Mouse (Mus musculus) small intestine, adult 2 months (tissue): Measurements from ENCODE around the gene Abraxas1.

ENCODE experiments used
- CTCF ChIP-seq: fragments of 200-500 bp; IDR thresholded peaks from 2 replicates; pipeline ENCODE4 v1.5.1; 2012; ENCODE audit warnings: low read depth, mild to moderate bottlenecking, control low read depth, inconsistent platforms, low read length, moderate library complexity, mixed read lengths; ENCODE audit not compliant: insufficient replicate concordance, insufficient read length; ENCODE audit errors: extremely low read depth
- POLR2A ChIP-seq: fragments of 200-500 bp; IDR thresholded peaks from 2 replicates; pipeline ENCODE4 v1.6.1; 2012; ENCODE audit warnings: low read depth, mild to moderate bottlenecking, control low read depth, inconsistent platforms, low read length, moderate library complexity

DNA sequence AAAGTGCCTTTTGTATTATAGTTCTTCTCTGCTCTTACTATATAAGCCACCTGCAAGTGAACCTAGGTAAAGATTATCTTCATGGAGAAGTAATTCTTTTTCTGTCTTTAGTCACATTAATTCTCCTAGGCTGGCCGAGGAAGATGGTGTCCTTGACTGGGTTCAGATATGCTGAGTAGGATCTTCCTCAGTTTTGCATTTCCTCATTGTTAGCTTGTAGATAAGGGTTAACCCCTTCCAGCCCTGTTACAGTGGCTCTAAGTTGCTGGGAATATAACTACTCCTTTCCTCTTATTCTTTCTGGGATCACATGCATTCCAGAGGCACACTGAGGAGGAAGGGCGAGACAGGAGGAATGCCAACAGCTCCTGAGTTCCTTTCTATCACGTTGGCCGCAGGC is 40.4 kb upstream of the Abraxas1 start:
- TF ChIP-seq POLR2A (no peak), CTCF (no peak)
